Mouse (Mus musculus): ENCODE data around the gene Fgf23. TPM values are rescaled to one million over a fixed set of nuclear protein-coding genes. Genes with fewer than 3 reads are reported as not detected.

The Fgf23 gene
- polyA plus RNA-seq, 1 experiment from 2014 or later, result not detected

DNA sequence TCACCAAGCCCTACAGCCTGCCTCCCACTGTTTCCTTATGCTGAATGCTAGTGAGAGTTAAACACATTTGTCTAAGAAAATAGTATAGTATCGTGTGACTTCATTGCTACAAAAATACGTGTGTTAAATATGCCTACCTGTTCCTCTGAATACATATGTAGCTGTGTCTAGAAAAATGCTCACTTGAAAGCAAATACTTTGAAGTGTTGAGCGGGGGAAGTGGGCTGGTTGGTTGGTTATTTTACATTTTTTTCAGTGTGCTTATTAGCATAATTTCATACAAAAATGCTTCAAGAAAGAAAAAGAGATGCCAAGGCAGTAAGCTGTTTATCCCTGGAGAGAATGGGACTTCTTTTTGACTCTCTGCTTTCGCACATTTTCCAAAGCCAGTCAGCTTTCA lies 12.7 kb upstream of the Fgf23 start:
- ATAC-seq, result no peak

DNA sequence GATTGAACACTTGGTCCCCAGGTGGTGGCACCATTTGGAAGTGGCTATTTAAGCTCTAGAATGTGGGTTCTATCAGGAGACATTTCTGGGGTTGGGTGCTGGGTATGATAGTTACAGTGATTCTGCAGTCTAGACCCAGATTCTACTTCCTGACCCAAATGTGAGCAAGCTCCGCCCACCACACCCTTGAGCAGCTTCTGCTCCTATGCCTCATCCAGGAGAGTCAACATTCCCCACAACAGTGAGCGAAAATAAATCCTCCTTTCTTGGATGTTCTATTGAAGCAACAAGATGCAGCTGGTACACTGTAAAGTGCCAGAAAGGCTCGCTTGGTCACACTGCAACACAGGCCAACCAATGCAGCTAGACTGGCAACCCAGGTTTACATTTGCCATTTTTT lies 8.8 kb upstream of the Fgf23 start:
- no peak for DNase-seq (ENCODE audit: low spot score)
- ATAC-seq, result no peak
- H3K27me3 ChIP-seq (replicated peaks; ENCODE audit: insufficient read depth, low read length), result no peaks in the 10 kb centered on the region
- WGBS, result 81% methylated on average over 3 of the region's 3 CpGs
- H3K36me3 ChIP-seq (ENCODE audit: insufficient read depth, low read length), result no peaks in the 10 kb centered on the region
- H3K4me2 ChIP-seq (replicated peaks; ENCODE audit: low read depth, low read length), result no peak overlapping the region
- H3K4me3 ChIP-seq (ENCODE audit: low read depth, low read length), result no peak overlapping the region
- no peaks in the 10 kb centered on the region for H3K4me1 ChIP-seq (ENCODE audit: insufficient read depth, low read depth, low read length)
- H3K9me3 ChIP-seq (ENCODE audit: low read length), result no peaks in the 10 kb centered on the region
- H3K9ac ChIP-seq (replicated peaks; ENCODE audit: low read depth), result no peak overlapping the region
- TF ChIP-seq CTCF (IDR thresholded peaks at IDR 0.05), result no peak
- H3K27ac ChIP-seq (ENCODE audit: low read length), result no peak overlapping the region

More for the DNA sequence above, 12.7 kb upstream of the Fgf23 start:
- no peaks in the 10 kb centered on the region for H3K9me3 ChIP-seq (ENCODE audit: low read length)
- H3K36me3 ChIP-seq (ENCODE audit: insufficient read depth, low read length), result no peaks in the 10 kb centered on the region
- DNase-seq (ENCODE audit: low spot score), result no peak
- H3K27me3 ChIP-seq (replicated peaks; ENCODE audit: insufficient read depth, low read length), result no peaks in the 10 kb centered on the region
- H3K27ac ChIP-seq (ENCODE audit: low read length), result no peak overlapping the region
- H3K4me1 ChIP-seq (ENCODE audit: insufficient read depth, low read depth, low read length), result no peaks in the 10 kb centered on the region
- no peak for TF ChIP-seq EP300 (IDR thresholded peaks at IDR 0.05)
- TF ChIP-seq CTCF (IDR thresholded peaks at IDR 0.05), result no peak
- H3K9ac ChIP-seq (replicated peaks; ENCODE audit: low read depth), result no peak overlapping the region
- H3K4me2 ChIP-seq (replicated peaks; ENCODE audit: low read depth, low read length), result no peak overlapping the region
- no peak overlapping the region for H3K4me3 ChIP-seq (ENCODE audit: low read depth, low read length)
- 71% methylated on average over 4 of the region's 4 CpGs for WGBS

DNA sequence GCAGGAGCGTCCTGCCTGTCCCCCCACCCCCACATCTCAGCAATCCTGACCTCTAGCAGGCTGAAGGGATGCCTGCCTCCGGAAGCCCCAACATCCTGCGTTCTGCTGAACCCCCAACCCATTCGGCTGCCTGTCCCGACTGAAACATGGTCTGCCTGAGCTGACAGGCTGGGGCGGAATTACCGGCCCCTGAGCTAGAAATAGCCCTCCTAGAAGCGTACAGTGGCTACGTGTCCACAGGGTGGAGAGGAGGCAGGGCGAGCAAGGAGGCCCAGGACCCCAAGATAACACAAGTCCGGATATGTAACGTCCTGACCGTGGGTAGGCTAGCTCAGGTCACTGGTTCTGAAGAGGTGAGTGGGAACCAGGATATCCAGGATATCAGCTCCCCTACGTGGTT lies 7.9 kb upstream of the Fgf23 start:
- Histone ChIP-seq H3K27me3 (replicated peaks; ENCODE audit: insufficient read depth, low read length) (no peaks in the 10 kb centered on the region), H3K36me3 (ENCODE audit: insufficient read depth, low read length) (no peaks in the 10 kb centered on the region), H3K9me3 (ENCODE audit: low read length) (no peaks in the 10 kb centered on the region), H3K4me1 (ENCODE audit: insufficient read depth, low read depth, low read length) (no peaks in the 10 kb centered on the region), H3K4me3 (ENCODE audit: low read depth, low read length) (no peak overlapping the region), H3K9ac (replicated peaks; ENCODE audit: low read depth) (no peak overlapping the region), H3K4me2 (replicated peaks; ENCODE audit: low read depth, low read length) (peak overlapping the region; percentile 9; the same call in 1 of the 2 replicates), H3K27ac (ENCODE audit: low read length) (no peak overlapping the region)
- WGBS, result 4% methylated on average over 14 of the region's 14 CpGs
- DNase-seq (ENCODE audit: low spot score) (no peak), ATAC-seq (no peak)
- no peak for TF ChIP-seq CTCF (IDR thresholded peaks at IDR 0.05)
- TF ChIP-seq EP300 (IDR thresholded peaks at IDR 0.05), result no peak

DNA sequence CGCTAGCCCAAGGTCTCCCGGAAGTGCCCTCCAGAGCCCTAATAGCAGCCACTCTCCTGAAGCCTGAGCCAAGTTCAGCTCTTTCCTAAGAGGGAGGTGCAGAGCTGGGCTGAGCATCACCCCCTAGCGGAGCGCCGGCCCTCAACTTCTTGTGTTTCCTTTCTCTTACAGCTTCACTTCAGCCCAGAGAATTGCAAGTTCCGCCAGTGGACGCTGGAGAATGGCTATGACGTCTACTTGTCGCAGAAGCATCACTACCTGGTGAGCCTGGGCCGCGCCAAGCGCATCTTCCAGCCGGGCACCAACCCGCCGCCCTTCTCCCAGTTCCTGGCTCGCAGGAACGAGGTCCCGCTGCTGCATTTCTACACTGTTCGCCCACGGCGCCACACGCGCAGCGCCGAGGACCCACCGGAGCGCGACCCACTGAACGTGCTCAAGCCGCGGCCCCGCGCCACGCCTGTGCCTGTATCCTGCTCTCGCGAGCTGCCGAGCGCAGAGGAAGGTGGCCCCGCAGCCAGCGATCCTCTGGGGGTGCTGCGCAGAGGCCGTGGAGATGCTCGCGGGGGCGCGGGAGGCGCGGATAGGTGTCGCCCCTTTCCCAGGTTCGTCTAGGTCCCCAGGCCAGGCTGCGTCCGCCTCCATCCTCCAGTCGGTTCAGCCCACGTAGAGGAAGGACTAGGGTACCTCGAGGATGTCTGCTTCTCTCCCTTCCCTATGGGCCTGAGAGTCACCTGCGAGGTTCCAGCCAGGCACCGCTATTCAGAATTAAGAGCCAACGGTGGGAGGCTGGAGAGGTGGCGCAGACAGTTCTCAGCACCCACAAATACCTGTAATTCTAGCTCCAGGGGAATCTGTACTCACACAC lies 7.4 kb downstream of the Fgf23 start:
- DNase-seq (ENCODE audit: low spot score), result peak; percentile 70
- H3K4me2 ChIP-seq (replicated peaks; ENCODE audit: low read depth, low read length), result peak overlapping the region; percentile 69
- no peak overlapping the region for H3K27ac ChIP-seq (ENCODE audit: low read length)
- peaks cover 19% of the 10 kb centered on the region for H3K27me3 ChIP-seq (replicated peaks; ENCODE audit: insufficient read depth, low read length)
- H3K36me3 ChIP-seq (ENCODE audit: insufficient read depth, low read length), result no peaks in the 10 kb centered on the region
- H3K9me3 ChIP-seq (ENCODE audit: low read length), result no peaks in the 10 kb centered on the region
- TF ChIP-seq CTCF (IDR thresholded peaks at IDR 0.05), result peak; percentile 63
- TF ChIP-seq EP300 (IDR thresholded peaks at IDR 0.05), result no peak
- peak overlapping the region; percentile 33 for H3K4me3 ChIP-seq (ENCODE audit: low read depth, low read length)
- no peaks in the 10 kb centered on the region for H3K4me1 ChIP-seq (ENCODE audit: insufficient read depth, low read depth, low read length)
- 3% methylated on average over 45 of the region's 59 CpGs for WGBS
- no peak overlapping the region for H3K9ac ChIP-seq (replicated peaks; ENCODE audit: low read depth)
- ATAC-seq, result peak; percentile 71

DNA sequence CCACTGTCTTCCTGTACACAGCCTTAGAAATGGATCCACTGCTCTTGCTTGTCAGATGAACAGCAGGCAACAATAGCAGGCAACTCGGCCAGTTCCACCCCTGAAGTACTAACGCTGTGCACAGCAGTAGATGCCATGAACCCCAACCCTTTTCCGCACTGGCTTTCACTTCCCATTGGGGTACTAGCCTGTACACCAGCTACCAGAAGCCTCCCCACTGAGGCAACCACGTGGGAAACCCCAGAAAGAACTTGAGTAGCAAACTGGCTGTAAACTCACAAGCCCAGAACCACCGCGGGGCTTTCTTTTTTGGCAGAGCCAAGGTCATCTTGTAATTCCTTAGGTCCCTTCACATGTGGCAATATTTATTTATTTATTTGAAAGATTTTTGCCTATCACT lies 9.1 kb downstream of the Fgf23 start:
- Histone ChIP-seq H3K4me3 (ENCODE audit: low read depth, low read length) (no peak overlapping the region), H3K36me3 (ENCODE audit: insufficient read depth, low read length) (no peaks in the 10 kb centered on the region), H3K27ac (ENCODE audit: low read length) (no peak overlapping the region), H3K9ac (replicated peaks; ENCODE audit: low read depth) (no peak overlapping the region), H3K9me3 (ENCODE audit: low read length) (no peaks in the 10 kb centered on the region), H3K4me1 (ENCODE audit: insufficient read depth, low read depth, low read length) (no peaks in the 10 kb centered on the region), H3K4me2 (replicated peaks; ENCODE audit: low read depth, low read length) (no peak overlapping the region), H3K27me3 (replicated peaks; ENCODE audit: insufficient read depth, low read length) (peaks cover 19% of the 10 kb centered on the region)
- WGBS, result 71% methylated on average over 6 of the region's 6 CpGs
- DNase-seq (ENCODE audit: low spot score) (no peak), ATAC-seq (no peak)
- TF ChIP-seq EP300 (IDR thresholded peaks at IDR 0.05) (no peak), CTCF (IDR thresholded peaks at IDR 0.05) (no peak)

DNA sequence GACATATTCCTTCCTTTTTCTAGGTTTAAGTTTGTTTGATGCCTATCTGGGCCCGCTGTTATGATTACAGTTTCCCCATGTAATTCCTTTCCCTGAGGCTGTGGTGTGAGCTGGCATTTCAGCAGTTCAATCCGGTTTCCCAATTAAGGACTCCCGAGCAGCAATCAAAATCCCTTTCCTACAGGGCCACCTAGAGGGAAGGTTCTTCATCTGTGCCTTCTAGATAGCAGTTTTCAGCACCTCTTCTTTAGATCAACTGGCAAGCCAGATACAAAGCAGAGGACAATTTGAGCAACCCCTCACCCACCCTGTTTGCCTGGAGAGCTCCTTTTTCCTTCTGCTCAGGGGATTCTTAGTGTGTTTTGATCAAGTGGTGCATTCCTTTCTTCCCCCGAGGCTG lies 14.0 kb downstream of the Fgf23 start:
- TF ChIP-seq EP300 (IDR thresholded peaks at IDR 0.05) (no peak), CTCF (IDR thresholded peaks at IDR 0.05) (peak; percentile 37)
- no peaks in the 10 kb centered on the region for H3K27me3 ChIP-seq (replicated peaks; ENCODE audit: insufficient read depth, low read length)
- DNase-seq (ENCODE audit: low spot score) (no peak), ATAC-seq (no peak)
- no peak overlapping the region for H3K4me3 ChIP-seq (ENCODE audit: low read depth, low read length)
- H3K4me2 ChIP-seq (replicated peaks; ENCODE audit: low read depth, low read length), result no peak overlapping the region
- 51% methylated on average over 4 of the region's 4 CpGs for WGBS
- 0 out of 2 replicates have a peak, but pooled peaks cover 2% of the 10 kb centered on the region for H3K36me3 ChIP-seq (ENCODE audit: insufficient read depth, low read length)
- no peaks in the 10 kb centered on the region for H3K4me1 ChIP-seq (ENCODE audit: insufficient read depth, low read depth, low read length)
- no peak overlapping the region for H3K9ac ChIP-seq (replicated peaks; ENCODE audit: low read depth)
- H3K9me3 ChIP-seq (ENCODE audit: low read length), result no peaks in the 10 kb centered on the region
- H3K27ac ChIP-seq (ENCODE audit: low read length), result no peak overlapping the region
